Mouse (Mus musculus): ENCODE data around the gene Pxt1. TPM values are rescaled to one million over a fixed set of nuclear protein-coding genes. Genes with fewer than 3 reads are reported as not detected.
"Not testable (repeated sequence)": the region's sequence is repeated elsewhere in the genome, so short reads cannot be mapped to it uniquely, and the experiment has no call there.

The Pxt1 gene
- polyA plus RNA-seq (2012; rRNA removed) = 0.15 and 0.19 TPM in 2 replicates

- H3K4me3 ChIP-seq (replicated peaks; ENCODE audit: extremely low read depth, low read depth, low read length) = no peak within 1 kb of the TSS
- no peak for TF ChIP-seq POLR2A (IDR thresholded peaks at IDR 0.05; ENCODE audit: borderline replicate concordance, extremely low read depth, low read depth, low read length)
- TF ChIP-seq CTCF (IDR thresholded peaks at IDR 0.05; ENCODE audit: insufficient read depth, low read length) = no peak
- DNase-seq = no peak
- no peaks in the 10 kb centered on the region for H3K4me1 ChIP-seq (ENCODE audit: control insufficient read depth, insufficient read depth, low read length)
- WGBS = 81% methylated on average over 7 of the region's 7 CpGs
These were observed at the start of gene Pxt1 for GRCm38 (mm10) chr17:28943740-28944139. Gene Pxt1, minus strand, starts transcription at chr17:28943840.

GRCm38 (mm10) chr17:28993004-28993403 lies 49.4 kb upstream of the Pxt1 start:
- H3K4me3 ChIP-seq (replicated peaks; ENCODE audit: extremely low read depth, low read depth, low read length); H3K4me1 ChIP-seq (ENCODE audit: control insufficient read depth, insufficient read depth, low read length); DNase-seq: not testable (repeated sequence)
- 100% methylated on average over 1 of the region's 1 CpGs for WGBS

GRCm38 (mm10) chr17:28992105-28992504 lies 48.5 kb upstream of the Pxt1 start:
- Histone ChIP-seq H3K4me3 (replicated peaks; ENCODE audit: extremely low read depth, low read depth, low read length) (no peak overlapping the region), H3K4me1 (ENCODE audit: control insufficient read depth, insufficient read depth, low read length) (peaks cover 10% of the 10 kb centered on the region)
- WGBS = 24% methylated on average over 7 of the region's 7 CpGs
- no peak for DNase-seq
- TF ChIP-seq CTCF (IDR thresholded peaks at IDR 0.05; ENCODE audit: insufficient read depth, low read length) (no peak), POLR2A (IDR thresholded peaks at IDR 0.05; ENCODE audit: borderline replicate concordance, extremely low read depth, low read depth, low read length) (no peak)

DNA sequence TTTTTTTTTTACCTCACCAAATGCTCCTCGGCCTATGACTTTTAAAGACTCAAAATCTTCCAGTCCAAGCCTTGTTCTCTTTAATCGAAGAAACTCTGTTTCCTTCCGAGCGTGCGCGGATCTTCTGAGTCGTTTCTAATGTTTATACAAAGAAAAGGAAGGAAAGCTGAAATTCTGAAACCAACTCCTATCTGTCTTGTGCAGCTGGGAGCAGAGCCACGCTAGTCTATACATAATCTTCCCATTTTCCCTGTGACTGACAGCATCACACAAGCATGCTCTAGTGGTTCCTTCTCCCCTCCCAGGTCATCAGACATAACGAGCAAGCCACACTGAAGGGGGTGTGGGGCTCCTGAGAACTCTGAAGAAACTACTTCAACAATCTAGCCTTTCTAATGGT lies 47.6 kb upstream of the Pxt1 start:
- no peak for TF ChIP-seq CTCF (IDR thresholded peaks at IDR 0.05; ENCODE audit: insufficient read depth, low read length)
- no peak for TF ChIP-seq POLR2A (IDR thresholded peaks at IDR 0.05; ENCODE audit: borderline replicate concordance, extremely low read depth, low read depth, low read length)
- no peak for DNase-seq
- WGBS = 51% methylated on average over 9 of the region's 9 CpGs
- peaks cover 10% of the 10 kb centered on the region for H3K4me1 ChIP-seq (ENCODE audit: control insufficient read depth, insufficient read depth, low read length)
- no peak overlapping the region for H3K4me3 ChIP-seq (replicated peaks; ENCODE audit: extremely low read depth, low read depth, low read length)

- H3K4me1 ChIP-seq (ENCODE audit: control insufficient read depth, insufficient read depth, low read length) = peaks cover 10% of the 10 kb centered on the region
- 38% methylated on average over 4 of the region's 4 CpGs for WGBS
- no peak overlapping the region for H3K4me3 ChIP-seq (replicated peaks; ENCODE audit: extremely low read depth, low read depth, low read length)
- TF ChIP-seq POLR2A (IDR thresholded peaks at IDR 0.05; ENCODE audit: borderline replicate concordance, extremely low read depth, low read depth, low read length) = no peak
- no peak for TF ChIP-seq CTCF (IDR thresholded peaks at IDR 0.05; ENCODE audit: insufficient read depth, low read length)
- no peak for DNase-seq
These were observed 46.4 kb upstream of the Pxt1 start for GRCm38 (mm10) chr17:28990060-28990459.

DNA sequence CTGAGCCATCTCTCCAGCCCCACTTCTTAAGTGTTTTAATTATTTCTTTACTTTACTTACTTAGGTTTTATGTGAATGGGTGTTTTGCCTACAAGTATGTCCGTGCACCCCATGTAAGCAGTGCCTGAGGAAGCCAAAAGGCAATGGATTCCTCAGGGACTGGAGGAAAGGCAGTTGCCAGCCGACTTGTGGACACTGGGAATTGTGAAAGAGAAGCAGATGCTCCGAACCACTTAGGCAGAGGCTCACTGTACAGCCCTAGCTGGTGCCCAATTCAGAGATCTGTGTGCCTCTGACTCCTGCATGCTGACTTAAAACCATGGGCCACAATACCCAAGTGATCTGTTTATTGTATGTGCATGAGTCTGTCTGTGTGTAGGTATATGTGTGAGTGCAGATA lies 45.4 kb upstream of the Pxt1 start:
- 0 out of 2 replicates have a peak, but pooled peaks cover 6% of the 10 kb centered on the region for H3K4me1 ChIP-seq (ENCODE audit: control insufficient read depth, insufficient read depth, low read length)
- 72% methylated on average over 3 of the region's 3 CpGs for WGBS
- no peak for DNase-seq

DNA sequence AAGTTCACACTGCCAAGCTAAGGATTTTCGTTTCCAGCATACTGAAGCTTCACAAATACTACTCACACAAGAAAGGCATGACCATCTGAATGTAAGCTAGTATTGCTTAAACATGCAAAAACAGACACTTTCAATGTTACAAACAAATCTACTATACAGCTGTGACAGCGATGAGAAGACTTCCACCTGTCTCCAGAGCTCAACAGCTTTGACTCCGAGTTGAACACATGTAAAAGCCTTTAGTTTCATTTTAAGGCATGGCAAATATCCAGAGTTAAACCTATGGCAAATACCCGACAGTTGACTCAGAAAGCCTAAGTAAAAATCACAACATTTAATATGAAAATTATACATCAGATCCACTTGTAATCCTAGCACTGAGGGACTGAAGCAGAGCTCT lies 44.7 kb upstream of the Pxt1 start:
- TF ChIP-seq POLR2A (IDR thresholded peaks at IDR 0.05; ENCODE audit: borderline replicate concordance, extremely low read depth, low read depth, low read length) = no peak
- no peak for TF ChIP-seq CTCF (IDR thresholded peaks at IDR 0.05; ENCODE audit: insufficient read depth, low read length)
- no peak overlapping the region for H3K4me3 ChIP-seq (replicated peaks; ENCODE audit: extremely low read depth, low read depth, low read length)
- DNase-seq = no peak
- WGBS = 70% methylated on average over 4 of the region's 4 CpGs
- 0 out of 2 replicates have a peak, but pooled peaks cover 6% of the 10 kb centered on the region for H3K4me1 ChIP-seq (ENCODE audit: control insufficient read depth, insufficient read depth, low read length)

More for the DNA sequence above, 45.4 kb upstream of the Pxt1 start:
- TF ChIP-seq CTCF (IDR thresholded peaks at IDR 0.05; ENCODE audit: insufficient read depth, low read length) (no peak), POLR2A (IDR thresholded peaks at IDR 0.05; ENCODE audit: borderline replicate concordance, extremely low read depth, low read depth, low read length) (no peak)
- no peak overlapping the region for H3K4me3 ChIP-seq (replicated peaks; ENCODE audit: extremely low read depth, low read depth, low read length)

DNA sequence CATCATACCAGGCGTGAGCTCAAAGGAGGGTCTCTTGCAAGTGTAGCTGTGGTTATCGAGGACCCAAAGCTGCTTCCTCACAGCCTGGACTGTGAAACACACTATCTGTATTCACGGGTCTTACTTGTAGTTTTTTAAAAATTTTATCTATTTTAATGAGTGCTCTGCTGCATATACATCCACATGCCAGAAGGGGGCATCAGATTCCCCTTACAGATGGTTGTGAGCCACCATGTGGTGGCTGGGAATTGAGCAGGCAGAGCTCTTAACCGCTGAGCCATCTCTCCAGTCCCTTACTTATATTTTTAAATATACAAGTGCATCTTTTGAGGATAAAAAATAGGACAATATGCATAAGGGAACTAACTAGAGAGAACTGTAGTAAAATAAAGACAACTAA lies 44.1 kb upstream of the Pxt1 start:
- TF ChIP-seq CTCF (IDR thresholded peaks at IDR 0.05; ENCODE audit: insufficient read depth, low read length) (peak; percentile 76), POLR2A (IDR thresholded peaks at IDR 0.05; ENCODE audit: borderline replicate concordance, extremely low read depth, low read depth, low read length) (no peak)
- H3K4me3 ChIP-seq (replicated peaks; ENCODE audit: extremely low read depth, low read depth, low read length) = no peak overlapping the region
- DNase-seq = no peak
- 0 out of 2 replicates have a peak, but pooled peaks cover 6% of the 10 kb centered on the region for H3K4me1 ChIP-seq (ENCODE audit: control insufficient read depth, insufficient read depth, low read length)
- WGBS = 64% methylated on average over 4 of the region's 4 CpGs

GRCm38 (mm10) chr17:28986833-28987232 lies 43.2 kb upstream of the Pxt1 start:
- Histone ChIP-seq H3K4me1 (ENCODE audit: control insufficient read depth, insufficient read depth, low read length) (0 out of 2 replicates have a peak, but pooled peaks cover 6% of the 10 kb centered on the region), H3K4me3 (replicated peaks; ENCODE audit: extremely low read depth, low read depth, low read length) (no peak overlapping the region)
- TF ChIP-seq CTCF (IDR thresholded peaks at IDR 0.05; ENCODE audit: insufficient read depth, low read length) (peak; percentile 36), POLR2A (IDR thresholded peaks at IDR 0.05; ENCODE audit: borderline replicate concordance, extremely low read depth, low read depth, low read length) (no peak)
- peak; percentile 27 for DNase-seq

- 83% methylated on average over 1 of the region's 1 CpGs for WGBS
- no peak for TF ChIP-seq POLR2A (IDR thresholded peaks at IDR 0.05; ENCODE audit: borderline replicate concordance, extremely low read depth, low read depth, low read length)
- TF ChIP-seq CTCF (IDR thresholded peaks at IDR 0.05; ENCODE audit: insufficient read depth, low read length) = no peak
- H3K4me1 ChIP-seq (ENCODE audit: control insufficient read depth, insufficient read depth, low read length) = no peaks in the 10 kb centered on the region
- DNase-seq = no peak
- H3K4me3 ChIP-seq (replicated peaks; ENCODE audit: extremely low read depth, low read depth, low read length) = no peak overlapping the region
These were observed 41.2 kb upstream of the Pxt1 start for GRCm38 (mm10) chr17:28984724-28985420.
